Mouse (Mus musculus) liver, postnatal 0 days (tissue): ENCODE data around the gene Plekhd1.

Experiments
- CTCF ChIP-seq: sonication (generic); IDR thresholded peaks from 2 replicates; pipeline ENCODE4 v1.5.1; 2016; ENCODE audit warnings: antibody characterized with exemption, low read depth
- EP300 ChIP-seq: IDR thresholded peaks from 2 replicates; pipeline ENCODE4 v1.6.1; 2016; ENCODE audit warnings: antibody characterized with exemption, low read depth, mild to moderate bottlenecking

DNA sequence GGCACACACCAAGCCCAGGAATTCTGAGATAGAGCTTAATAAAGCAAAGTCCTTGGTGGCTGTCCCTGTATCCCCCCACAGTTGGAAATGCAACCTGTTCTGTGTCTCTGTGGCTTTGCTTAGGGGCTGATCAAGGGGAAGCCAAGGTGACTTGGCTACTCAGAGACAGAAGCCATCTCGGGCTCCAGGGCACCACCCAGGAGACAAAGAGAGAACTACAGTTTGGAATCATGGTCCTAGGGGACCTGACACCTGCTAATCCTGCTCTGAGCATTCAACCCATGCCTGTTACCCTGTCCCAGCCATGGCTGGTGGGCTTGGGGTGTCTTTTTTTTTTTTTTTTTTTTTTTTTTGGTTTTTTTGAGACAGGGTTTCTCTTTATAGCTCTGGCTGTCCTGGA, 35.8 kb downstream of the Plekhd1 start:
- TF ChIP-seq CTCF, result no peak
- no peak for TF ChIP-seq EP300
